Mouse (Mus musculus) MEL (cell line): Measurements from ENCODE around the gene Fev.

Experiments
- CTCF ChIP-seq, 3 experiments: IDR thresholded peaks in 2 of 3; conservative IDR thresholded peaks in 1 of 3; 2 replicates each; pipeline ENCODE4 v1.5.1; 2011 to 2012; ENCODE audit warnings: low read length in 3 of 3, low read depth in 2 of 3, mild to moderate bottlenecking in 2 of 3, improper control_type of control experiment in 1 of 3, inconsistent platforms in 1 of 3, mixed read lengths in 1 of 3, moderate library complexity in 1 of 3; ENCODE audit not compliant: control insufficient read depth in 1 of 3, insufficient read depth in 1 of 3, poor library complexity in 1 of 3, severe bottlenecking in 1 of 3
- EP300 ChIP-seq, 2 experiments: IDR thresholded peaks; 2 replicates each; pipeline ENCODE4 v1.6.1; 2011; ENCODE audit warnings: improper control_type of control experiment in 2 of 2, low read length in 2 of 2, low read depth in 1 of 2, mild to moderate bottlenecking in 1 of 2
- POLR2AphosphoS2 ChIP-seq: IDR thresholded peaks from 2 replicates; pipeline ENCODE4 v1.6.1; 2011; ENCODE audit warnings: low read length, improper control_type of control experiment
- RCOR1 ChIP-seq: IDR thresholded peaks from 2 replicates; pipeline ENCODE4 v1.6.1; 2012; ENCODE audit warnings: low read depth, mild to moderate bottlenecking, inconsistent platforms, low read length, improper control_type of control experiment

- TF ChIP-seq CTCF (IDR thresholded peaks at IDR 0.05 in 2 of 3, conservative IDR thresholded peaks at IDR 0.05 in 1 of 3; ENCODE audit: control insufficient read depth in 1 of 3, insufficient read depth in 1 of 3, low read depth in 2 of 3, low read length in 3 of 3, poor library complexity in 1 of 3, severe bottlenecking in 1 of 3) (no peak), RCOR1 (no peak), EP300 (IDR thresholded peaks at IDR 0.05; ENCODE audit: low read depth in 1 of 2, low read length in 2 of 2) (no peak), POLR2AphosphoS2 (no peak)
Observed at GRCm38 (mm10) chr1:74856439-74856720, 28.8 kb downstream of the Fev start.
